Mouse (Mus musculus) layer of hippocampus, adult 2 months (tissue): ENCODE data around the gene Wnt10b. TPM values are rescaled to one million over a fixed set of nuclear protein-coding genes. Genes with fewer than 3 reads are reported as not detected.
"Not testable (repeated sequence)": the region's sequence is repeated elsewhere in the genome, so short reads cannot be mapped to it uniquely, and the experiment has no call there.

Source experiments
- DNase-seq, 2 experiments: peaks; one replicate each; pipeline ENCODE4 v3.0.0; 2022; ENCODE audit warnings: low spot score in 2 of 2
- H3K27ac ChIP-seq: fragments of 200-600 bp; 2 replicates; pipeline ENCODE4 v1.8.1; 2022
- H3K4me3 ChIP-seq: fragments of 200-600 bp; 2 replicates; pipeline ENCODE4 v1.8.1; 2022; ENCODE audit warnings: mild to moderate bottlenecking
- CTCF ChIP-seq: fragments of 200-600 bp; conservative IDR thresholded peaks from 2 replicates; pipeline ENCODE4 v1.8.1; 2022; ENCODE audit warnings: antibody characterized with exemption, mild to moderate bottlenecking, moderate library complexity
- total RNA-seq, 2 experiments: library from RNA; stranded (reverse); gene quantifications; 2 replicates each; pipeline ENCODE4 v1.2.3; 2021

Gene Wnt10b
- total RNA-seq, 2 experiments from 2014 or later, result 0.15 to 0.38 TPM

DNA sequence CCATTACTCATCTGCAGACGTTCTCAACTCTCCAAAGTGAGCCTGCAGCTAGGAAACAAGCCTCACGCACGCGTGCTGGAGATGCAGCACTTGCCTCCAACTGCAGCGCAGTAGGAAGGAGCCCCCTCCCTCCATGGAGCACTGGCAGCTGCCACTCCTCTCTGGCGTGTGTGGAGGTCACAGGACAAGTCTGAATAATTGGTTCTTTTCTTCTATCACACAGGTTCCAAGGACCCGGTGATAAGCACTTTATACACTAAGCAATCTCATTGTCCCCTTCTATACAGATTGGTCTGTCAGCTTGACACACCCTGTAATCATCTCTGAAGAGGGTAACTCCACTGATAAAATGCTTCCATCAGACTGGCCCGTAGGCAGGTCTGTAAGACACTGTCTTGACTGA is 24.9 kb downstream of the Wnt10b start:
- no peak for TF ChIP-seq CTCF
- H3K4me3 ChIP-seq, result no peak overlapping the region
- no peak for DNase-seq
- H3K27ac ChIP-seq, result no peak overlapping the region

GRCm38 (mm10) chr15:98749093-98749492 is 28.9 kb downstream of the Wnt10b start:
- H3K4me3 ChIP-seq, result no peak overlapping the region
- no peak for TF ChIP-seq CTCF
- no peak for DNase-seq
- no peak overlapping the region for H3K27ac ChIP-seq

DNA sequence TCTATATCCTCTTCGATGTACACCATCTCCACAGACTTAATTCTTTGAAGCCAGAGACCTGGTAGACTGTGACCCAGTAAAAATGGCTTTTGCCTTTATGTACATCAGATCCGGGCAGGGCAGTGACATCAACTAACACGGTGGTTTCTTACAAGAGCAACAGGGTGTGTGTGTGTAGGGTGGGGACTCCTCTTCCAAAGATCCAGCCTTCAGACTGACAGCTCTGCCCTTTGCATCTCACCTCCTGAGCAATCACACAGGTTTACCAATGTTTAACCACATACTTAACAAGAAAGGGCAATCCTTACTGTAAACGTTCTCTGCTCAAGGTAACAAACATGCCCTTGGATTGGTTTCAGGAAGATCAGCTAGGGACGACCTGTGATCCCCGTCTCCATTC is 30.7 kb downstream of the Wnt10b start:
- DNase-seq, result no peak
- H3K27ac ChIP-seq, result 0 out of 2 replicates have a peak overlapping the region, but pooled peaks have one; percentile 18
- TF ChIP-seq CTCF, result no peak
- H3K4me3 ChIP-seq, result no peak overlapping the region

- Histone ChIP-seq H3K27ac (peak overlapping the region; percentile 43; the same call in 1 of the 2 replicates), H3K4me3 (no peak overlapping the region)
- no peak for DNase-seq
- TF ChIP-seq CTCF, result no peak
Measured at GRCm38 (mm10) chr15:98746344-98746965, 31.5 kb downstream of the Wnt10b start.

GRCm38 (mm10) chr15:98743863-98744262 is 34.1 kb downstream of the Wnt10b start:
- H3K27ac ChIP-seq, DNase-seq, H3K4me3 ChIP-seq: not testable (repeated sequence)

- no peak for DNase-seq
- no peak overlapping the region for H3K4me3 ChIP-seq
- peak overlapping the region; percentile 55; the same call in 1 of the 2 replicates for H3K27ac ChIP-seq
- TF ChIP-seq CTCF, result no peak
Measured at GRCm38 (mm10) chr15:98742766-98743428, 35.1 kb downstream of the Wnt10b start.

- Histone ChIP-seq H3K4me3 (no peak overlapping the region), H3K27ac (no peak overlapping the region)
- DNase-seq, result peak in 1 of 2 experiments; percentile 32
- no peak for TF ChIP-seq CTCF
Measured at GRCm38 (mm10) chr15:98740219-98740618, 37.7 kb downstream of the Wnt10b start.

GRCm38 (mm10) chr15:98738796-98739195 is 39.2 kb downstream of the Wnt10b start:
- no peak overlapping the region for H3K4me3 ChIP-seq
- no peak for DNase-seq
- peak; percentile 47 for TF ChIP-seq CTCF

DNA sequence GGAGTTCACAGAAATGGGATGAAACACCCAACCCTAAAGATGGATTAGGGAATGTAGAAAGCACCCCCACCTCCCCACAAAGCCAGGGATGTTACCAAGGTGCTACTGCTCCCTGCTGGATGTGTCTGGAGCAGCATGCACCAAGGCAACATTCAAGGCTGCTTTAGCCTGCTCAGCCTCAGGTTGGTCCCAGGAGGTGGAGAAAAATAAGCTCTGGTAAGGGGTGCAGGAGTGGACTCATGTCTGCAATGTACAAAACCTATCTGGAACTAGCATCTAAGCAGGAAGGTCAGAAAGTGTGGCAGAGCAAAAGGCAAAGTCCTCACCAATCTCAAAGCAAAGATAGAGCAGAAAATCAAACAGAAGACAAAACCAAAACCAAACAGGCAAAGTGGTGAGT is 40.1 kb downstream of the Wnt10b start:
- no peak overlapping the region for H3K4me3 ChIP-seq
- H3K27ac ChIP-seq, result no peak overlapping the region
- TF ChIP-seq CTCF, result peak; percentile 82
- DNase-seq, result peak in 1 of 2 experiments; percentile 58

More at GRCm38 (mm10) chr15:98738796-98739195, 39.2 kb downstream of the Wnt10b start:
- H3K27ac ChIP-seq, result no peak overlapping the region

DNA sequence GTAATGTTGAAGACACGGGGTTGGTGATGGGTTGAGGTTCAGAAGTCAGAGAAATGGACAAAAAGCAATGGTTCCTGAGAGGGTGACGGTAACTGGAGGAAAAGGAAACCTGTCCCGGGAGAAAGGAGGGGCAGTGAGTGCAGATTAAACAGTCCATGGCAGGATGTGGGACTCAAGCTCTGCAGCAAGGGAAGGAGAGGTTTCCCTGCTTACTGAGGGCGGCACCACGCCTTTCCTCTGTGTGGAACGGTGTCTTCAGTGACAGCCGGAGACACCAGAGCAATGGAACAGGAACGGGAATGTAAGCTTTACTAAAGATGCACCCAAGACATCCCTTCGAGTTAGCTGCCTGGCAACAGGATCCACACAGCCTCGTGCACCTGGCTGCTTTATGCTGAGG is 41.4 kb downstream of the Wnt10b start:
- Histone ChIP-seq H3K4me3 (no peak overlapping the region), H3K27ac (no peak overlapping the region)
- no peak for TF ChIP-seq CTCF
- no peak for DNase-seq

DNA sequence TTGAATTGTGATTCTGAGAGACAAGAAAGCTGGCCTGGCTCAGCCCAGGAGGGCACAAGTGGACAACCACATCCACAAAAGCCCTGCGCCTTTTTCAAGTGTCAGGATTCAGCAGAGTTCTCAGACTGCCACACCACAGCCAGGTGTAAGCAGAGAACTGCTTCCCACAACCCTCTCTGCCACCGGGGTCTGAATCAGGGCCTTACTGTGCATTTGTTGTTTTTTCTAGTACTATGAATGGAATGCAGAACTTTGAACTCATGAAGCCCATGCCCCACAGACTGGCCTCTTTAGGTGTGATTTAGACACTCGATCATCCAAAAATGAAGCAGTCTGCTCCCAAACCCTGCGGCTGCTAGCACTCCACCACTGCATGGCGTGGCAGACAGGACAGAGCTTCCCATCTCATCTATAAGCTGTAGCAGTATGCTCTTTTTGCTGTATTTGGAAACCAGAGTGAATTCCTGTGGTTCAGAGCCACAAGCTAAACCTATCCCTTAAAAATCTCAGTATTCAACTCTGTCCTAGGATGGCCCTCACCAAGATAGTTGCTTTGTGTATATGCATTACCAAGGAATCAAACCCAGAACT is 43.9 kb downstream of the Wnt10b start:
- no peak for TF ChIP-seq CTCF
- no peak overlapping the region for H3K27ac ChIP-seq
- H3K4me3 ChIP-seq, result no peak overlapping the region
- no peak for DNase-seq

DNA sequence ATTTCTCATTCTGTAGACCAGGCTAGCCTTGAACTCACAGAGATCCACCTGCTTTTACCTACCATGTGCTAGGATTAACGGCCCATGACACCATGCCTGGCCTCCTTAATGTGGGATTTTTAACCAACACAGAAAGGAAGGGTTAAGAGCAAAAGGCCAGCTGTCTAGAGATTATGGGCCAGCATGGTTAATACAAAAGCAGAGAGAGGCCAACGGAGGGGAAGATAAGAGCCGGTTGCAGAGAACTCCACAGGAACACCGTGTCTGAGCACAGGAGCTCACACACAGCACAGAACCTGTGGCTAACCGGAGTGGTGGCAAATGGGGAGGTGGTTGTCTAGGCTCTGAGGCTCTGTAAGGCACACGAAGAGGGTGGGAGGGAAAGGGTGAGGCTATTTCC is 44.6 kb downstream of the Wnt10b start:
- no peak for DNase-seq
- no peak for TF ChIP-seq CTCF
- H3K27ac ChIP-seq, result no peak overlapping the region
- no peak overlapping the region for H3K4me3 ChIP-seq

- no peak for TF ChIP-seq CTCF
- Histone ChIP-seq H3K27ac (no peak overlapping the region), H3K4me3 (no peak overlapping the region)
- DNase-seq, result no peak
Measured at GRCm38 (mm10) chr15:98732006-98732531, 45.9 kb downstream of the Wnt10b start.
